Mouse (Mus musculus) left cerebral cortex, adult 8-10 months (tissue): Measurements from ENCODE around the gene Vamp5. TPM values are rescaled to one million over a fixed set of nuclear protein-coding genes. Genes with fewer than 3 reads are reported as not detected.

ENCODE experiments used
- DNase-seq, 2 experiments: peaks; one replicate each; pipeline ENCODE4 v3.0.0; 2022; ENCODE audit warnings: low spot score in 2 of 2
- total RNA-seq, 4 experiments: library from RNA; stranded (reverse); gene quantifications; 2 replicates each; pipeline ENCODE4 v1.2.4; 2022

Gene Vamp5
- total RNA-seq: 1 to 10 TPM; 4.4 to 8.6 (median 6.9) TPM

DNA sequence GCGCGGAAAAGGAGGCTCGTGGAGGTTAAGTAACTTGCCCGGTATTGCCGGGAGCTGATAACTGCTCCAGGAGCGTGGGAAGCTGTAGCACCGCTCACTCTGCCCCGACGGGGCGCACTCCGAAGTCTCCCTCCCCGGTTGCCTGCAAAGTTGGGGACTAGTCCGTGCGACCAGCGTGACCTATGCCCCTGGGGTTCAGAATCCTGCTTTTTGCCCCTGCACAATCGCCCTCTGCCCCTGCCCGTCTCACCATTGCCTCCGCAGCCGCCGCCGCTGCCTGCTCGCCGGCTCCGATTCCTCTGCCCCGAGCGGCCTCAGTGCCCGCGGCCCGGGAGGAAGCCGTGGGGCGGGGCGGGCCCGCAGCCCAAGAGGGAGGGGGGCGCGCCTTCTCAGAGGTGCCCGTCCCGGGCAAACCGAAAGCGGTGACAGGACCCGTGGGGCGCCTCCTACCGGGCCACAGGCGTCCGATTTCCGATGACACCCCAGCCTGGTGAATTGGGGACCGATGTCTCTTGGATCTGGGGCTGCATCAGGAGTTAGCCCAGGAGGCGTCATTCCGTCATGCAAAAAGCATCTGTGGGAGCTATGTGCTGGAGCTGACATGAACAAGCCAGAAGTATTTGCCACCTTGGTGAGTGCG is at the start of gene Vamp5:
Gene Vamp5, minus strand, starts transcription at position 338 of the 640 bp plus-strand sequence.
- DNase-seq: peak in 1 of 2 experiments; percentile 36

DNA sequence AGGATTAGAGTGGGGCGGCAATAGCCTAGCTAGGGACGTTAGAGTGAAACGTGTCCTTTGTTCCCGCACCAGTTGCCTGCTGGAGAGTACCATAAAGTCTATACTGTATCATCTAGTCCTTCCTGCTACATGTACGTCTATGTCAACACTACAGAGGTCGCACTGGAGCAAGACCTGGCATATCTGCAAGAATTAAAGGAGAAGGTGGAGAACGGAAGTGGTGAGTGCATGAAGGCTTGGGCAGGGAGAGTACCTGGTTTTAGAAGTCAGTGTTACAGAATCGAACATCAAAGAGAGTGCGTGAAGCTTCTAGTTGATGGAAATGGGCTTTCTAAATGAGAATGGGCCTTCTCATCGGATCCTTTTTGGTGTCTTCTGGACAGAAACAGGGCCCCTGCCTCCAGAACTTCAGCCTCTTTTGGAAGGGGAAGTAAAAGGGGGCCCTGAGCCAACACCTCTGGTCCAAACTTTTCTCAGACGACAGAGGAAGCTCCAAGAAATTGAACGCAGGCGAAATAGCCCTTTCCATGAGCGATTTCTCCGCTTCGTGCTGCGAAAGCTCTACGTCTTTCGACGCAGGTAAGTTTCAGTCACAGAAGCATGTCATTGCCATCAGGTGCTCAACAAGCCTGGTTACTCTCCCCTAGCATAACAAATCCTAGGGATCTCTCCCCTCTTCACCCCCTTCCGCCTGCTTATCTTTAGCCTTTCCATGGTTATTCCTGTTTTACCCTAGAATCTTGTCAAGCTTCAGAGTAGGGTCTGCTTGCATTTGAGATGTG is 49.0 kb upstream of the Vamp5 start:
- no peak for DNase-seq

DNA sequence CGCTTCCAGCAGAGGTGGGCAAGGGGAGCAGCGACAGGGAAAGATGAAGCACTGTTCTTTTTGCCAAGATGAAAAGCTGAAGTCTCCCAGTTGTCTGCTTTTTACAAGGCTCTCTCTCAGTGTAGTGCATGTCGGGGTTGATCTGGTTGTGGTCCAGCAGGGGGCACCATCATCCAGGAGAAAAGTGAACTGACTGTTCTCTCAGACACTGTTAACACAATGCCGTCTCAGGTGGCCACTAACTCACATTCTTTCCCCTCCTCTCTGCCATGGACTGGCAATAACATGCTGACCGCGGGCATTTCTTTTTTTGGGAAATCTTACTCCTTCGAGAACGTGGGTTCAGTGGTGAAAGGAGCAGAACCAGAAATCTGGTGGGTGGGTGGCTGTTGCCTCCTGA is 47.8 kb upstream of the Vamp5 start:
- DNase-seq: peak in 1 of 2 experiments; percentile 56

DNA sequence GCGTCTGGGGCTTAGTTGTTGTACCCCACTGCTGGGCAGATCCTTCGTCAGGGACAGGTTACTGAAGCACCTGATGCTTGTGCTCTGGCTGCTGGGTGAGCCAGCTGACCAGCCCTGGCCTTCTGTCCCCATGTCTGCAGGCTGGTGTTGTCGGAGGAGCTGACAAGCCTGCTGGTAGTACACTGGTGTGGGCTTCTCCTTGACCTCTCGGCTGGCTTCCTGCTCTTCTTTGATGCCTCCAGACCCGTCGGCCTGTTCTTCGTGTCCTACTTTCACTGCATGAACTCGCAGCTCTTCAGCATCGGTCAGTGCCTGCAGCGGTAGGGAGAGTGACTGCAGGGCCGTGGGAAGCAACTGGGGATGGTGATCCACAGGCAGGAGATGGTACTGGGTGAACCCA is 45.4 kb upstream of the Vamp5 start:
- no peak for DNase-seq

DNA sequence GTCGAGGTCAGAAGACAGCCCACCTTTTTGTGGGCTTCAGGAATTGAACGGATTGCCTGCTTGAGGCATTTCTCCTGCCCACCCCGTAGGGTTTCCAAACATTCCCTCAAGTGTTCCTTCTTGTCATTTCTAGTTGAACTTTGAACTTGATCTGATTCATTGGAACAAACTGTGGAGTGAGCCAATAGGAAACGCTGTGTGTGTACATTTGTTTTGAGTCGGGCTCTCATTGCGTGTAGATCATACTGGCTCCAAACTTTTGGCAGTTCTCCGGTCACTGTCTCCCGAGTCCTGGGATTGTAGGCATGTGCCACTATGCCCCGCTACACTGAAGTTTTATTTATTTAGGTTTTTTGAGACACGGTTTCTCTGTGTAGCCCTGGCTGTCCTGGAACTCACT is 40.6 kb upstream of the Vamp5 start:
- no peak for DNase-seq

DNA sequence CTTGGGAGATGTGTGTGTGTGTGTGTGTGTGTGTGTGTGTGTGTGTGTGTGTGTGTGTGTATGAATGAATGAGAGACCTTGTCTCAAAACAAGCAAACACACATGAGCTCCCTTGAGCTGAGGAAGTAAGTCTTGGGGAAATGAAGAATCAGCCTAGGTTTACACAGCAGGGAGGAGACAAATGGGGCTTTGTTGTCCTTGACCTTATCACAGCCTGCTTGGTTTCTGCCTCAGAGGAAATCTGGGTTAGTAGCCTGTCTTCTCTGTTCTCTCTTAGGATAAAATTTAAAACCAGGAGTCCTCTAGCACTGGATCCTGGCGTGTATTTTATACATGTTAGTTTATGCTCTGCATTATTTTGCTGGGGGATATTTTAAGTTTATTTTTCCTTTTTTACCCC is 39.5 kb upstream of the Vamp5 start:
- DNase-seq: no peak

DNA sequence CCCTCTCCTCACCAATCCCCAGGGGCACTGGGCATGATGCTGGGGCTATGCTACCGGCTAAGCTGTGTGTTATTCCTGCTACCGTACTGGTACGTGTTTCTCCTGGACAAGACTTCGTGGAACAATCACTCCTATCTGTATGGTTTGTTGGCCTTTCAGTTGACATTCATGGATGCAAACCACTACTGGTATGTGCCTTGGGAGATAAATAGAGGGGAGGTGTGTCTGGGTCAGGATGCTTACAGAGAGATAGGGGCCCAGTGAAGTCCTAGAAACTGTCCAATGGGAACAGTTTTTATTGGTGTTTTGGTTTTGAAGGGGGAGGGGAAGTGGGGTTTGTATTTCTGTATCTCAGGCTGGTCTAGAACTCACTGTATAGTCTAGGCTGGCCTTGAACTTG is 38.0 kb upstream of the Vamp5 start:
- no peak for DNase-seq

DNA sequence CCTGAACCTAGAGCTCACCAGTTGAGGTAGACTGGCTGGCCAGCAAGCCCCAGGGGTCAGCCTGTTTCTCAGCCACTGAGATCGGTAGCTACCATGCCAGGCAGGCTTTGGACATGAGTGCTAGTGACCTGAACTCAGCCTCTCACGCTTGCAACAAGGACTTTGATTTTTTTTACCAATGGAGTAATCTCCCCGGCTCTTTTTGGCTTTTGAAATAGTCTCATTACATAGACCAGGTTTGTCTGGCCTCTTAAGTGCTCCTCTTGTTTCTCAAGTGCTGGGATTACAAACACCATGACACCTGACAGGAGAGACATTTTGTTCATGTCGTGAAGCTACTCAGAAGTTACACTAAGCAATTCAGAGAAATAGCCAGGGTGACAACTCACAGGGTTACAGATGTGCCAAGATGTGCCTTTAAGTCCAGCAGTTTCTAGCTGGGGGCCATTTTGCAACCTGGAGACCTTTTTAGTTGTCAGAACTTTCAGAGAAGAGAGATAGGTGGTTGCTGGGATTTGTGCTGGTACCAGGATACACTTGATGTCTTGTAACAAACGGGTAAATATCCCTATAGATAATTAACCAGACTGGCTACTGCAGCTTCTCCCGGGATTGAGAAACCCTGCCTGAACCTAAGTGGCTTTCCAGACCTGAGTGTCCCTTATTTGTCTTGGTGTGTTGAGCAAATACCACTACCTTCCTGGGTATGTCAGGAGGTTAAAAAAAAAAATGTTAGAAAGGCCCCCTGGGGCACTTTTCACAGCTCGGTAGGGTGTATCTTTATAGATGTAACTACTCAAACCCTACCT is 35.9 kb upstream of the Vamp5 start:
- DNase-seq: no peak

DNA sequence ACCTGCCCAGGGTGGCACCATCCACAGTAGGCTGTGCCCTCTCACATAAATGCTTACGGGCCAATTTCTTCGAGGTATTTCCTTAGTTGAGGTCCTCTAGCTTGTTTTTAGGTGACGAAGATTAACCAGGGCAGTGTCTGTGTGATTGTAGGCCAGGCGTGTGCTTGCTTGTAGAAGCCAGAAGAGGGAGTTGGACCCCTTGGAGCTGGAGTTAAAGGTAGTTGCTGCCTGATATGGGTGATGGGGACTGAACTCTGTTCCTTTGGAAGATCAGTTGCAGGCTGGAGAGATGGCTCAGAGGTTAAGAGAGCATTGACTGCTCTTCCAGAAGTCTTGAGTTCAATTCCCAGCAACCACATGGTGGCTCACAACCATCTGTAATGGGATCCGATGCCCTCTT is 34.9 kb upstream of the Vamp5 start:
- no peak for DNase-seq

DNA sequence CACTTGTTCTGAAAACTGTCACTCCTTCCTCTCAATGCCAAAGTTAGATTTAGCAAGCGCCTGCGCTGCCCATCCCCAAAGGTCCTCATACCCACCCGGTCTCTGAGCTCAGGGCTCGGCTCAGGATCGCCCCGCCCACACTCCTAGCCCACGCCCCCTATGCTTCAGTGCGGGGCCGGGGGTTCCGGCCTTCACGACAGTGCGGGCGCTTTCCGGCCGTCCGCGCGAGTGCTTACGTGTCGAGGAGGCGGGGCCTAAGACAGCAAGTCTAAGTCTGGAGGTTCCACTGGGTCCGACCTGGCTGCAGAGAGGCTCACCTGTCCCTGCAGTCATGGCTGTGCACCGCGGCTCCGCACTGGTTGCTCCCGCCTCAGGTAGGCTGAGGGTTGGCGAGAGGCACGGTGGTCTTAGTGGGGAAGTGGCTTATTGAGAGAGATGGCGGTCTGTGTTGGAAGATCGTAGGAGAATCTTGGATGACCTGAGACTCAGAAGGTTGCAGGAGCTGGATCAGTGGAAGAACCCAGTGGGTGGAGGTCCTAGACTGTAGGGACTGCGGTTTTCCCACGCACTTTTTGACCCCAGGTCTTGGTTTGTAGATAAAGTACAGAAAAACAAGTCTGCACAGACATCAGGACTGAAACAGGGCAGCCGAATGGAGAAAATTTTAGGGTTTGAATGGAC is 33.9 kb upstream of the Vamp5 start, which contains the start of gene Ggcx:
Gene Ggcx, plus strand, starts transcription at position 233 of the 681 bp plus-strand sequence.
- peak; percentile 85 to 90 for DNase-seq

DNA sequence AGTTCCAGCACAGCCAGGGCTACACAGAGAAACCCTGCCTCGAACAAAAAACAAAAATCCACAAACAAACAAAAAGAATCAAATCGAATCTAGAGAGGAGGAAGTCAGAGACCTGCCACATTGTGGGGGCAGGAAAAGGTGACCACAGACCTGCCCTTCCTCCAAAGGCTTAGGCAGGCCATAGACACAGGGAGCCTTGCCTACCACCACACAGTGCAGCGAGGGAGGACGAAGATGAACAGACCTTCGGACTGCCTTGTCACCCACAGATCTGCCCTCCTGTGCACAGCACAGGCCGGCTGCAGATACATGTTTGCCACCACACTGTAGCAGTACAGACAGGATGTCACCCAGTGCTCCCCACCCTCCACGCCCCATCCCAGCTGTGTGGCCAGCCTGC is 30.2 kb upstream of the Vamp5 start:
- no peak for DNase-seq

DNA sequence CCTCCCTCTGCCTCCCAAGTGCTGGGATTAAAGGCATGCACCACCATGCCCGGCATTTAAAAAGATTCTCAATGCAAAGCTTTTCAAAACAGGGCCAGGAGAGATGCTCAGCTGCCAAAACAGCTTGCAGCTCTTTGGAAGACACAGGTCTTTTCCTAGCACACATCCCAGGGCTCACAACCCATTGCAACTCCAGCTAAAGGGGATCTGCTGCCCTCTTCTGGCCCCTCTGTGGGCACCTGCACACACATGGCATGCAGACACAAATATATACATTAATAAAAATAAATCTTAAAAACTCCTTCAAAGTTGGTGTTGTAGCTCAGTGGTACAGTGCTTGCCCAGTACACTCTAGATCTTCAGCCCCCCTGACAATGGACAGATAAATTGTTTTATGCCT is 29.7 kb upstream of the Vamp5 start:
- no peak for DNase-seq

DNA sequence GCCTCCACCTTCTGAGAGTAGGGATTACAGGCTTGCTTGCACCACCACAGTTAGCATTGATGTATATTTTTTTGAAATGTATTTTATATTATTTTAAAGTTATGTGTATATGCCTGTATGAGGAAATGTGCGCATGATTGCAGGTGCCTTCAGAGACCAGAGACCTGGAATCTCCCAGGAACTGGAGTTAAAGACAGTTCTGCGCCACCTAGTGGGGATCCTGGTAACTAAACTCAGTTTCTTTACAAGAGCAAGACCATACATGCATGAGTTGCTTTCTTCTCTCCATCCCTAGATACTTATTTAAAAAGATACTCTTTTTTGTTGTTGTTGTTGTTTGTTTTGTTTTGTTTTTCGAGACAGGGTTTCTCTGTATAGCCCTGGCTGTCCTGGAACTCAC is 29.3 kb upstream of the Vamp5 start:
- DNase-seq: no peak

DNA sequence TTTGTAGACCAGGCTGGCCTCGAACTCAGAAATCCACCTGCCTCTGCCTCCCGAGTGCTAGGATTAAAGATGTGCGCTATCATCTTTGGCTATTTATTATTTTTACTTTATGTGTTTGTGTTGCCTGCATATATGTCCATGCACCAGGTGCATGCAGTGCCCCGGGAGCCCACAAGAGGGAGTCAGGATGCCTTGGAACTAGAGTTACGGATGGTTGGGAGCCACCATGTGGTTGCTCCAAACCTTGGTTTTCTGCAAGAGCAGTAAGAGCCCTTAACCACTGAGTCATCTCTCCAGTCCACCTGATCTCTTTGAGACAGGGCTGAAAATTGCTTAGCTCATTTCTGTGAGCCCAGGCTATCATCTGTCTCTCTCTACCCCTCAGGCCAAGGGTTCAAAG is 26.9 kb upstream of the Vamp5 start:
- peak; percentile 62 to 72 for DNase-seq

DNA sequence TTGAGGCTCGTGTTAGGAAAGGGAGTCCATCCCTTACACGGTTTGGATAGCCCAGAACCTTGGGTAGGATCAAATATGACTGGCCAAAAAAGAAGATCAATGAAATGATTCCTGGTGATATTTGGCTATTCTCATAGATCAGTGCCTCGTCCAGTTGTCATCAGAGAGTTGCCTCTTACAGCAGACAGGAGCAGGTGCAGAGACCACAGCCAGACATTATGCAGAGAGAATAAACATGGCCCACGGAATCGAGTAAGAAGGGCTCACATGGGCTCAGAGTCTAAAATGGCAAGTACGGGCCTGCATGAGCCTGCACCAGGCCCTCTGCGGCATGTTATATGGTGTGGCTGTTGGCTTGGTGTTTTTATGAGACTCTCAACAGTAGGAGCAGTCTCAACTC is 25.1 kb upstream of the Vamp5 start:
- no peak for DNase-seq

DNA sequence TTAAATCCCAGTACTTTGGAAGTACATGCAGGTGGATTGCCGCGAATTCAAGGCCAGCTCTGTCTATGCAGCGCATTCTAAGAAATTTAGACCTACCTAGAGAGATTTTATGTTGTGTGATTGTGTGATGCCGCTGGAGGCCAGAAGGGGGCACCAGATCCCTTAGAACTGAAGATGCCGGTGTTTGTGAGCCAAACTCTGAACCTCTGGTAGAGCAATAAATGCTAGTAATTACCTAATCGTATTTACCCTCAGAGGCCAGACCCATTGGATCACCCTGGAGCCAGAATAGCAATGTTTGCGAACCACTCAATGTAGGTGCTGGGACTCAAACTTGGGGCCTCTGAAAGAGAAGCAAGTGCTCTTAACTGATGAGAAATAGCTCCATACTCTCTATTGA is 21.6 kb upstream of the Vamp5 start:
- peak; percentile 33 to 76 for DNase-seq

DNA sequence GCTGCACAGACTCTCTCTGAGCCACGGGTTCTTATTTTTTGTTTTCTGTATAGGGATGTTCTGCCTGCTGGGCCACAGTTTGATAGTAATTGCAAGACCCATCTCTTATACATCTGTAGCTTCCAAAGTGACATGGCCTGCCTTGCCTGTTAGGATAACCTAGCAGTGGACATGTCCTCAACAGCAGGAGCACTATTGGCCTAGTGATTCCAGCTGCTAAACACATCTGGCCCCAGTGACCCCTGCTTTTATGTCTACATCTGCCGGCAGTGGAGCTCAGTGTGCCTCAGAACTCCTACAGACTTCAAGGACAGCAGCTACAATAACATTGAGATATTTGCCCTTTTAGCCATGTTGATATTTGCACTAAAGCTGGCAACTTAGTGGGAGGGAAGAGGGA is 19.7 kb upstream of the Vamp5 start:
- DNase-seq: no peak

DNA sequence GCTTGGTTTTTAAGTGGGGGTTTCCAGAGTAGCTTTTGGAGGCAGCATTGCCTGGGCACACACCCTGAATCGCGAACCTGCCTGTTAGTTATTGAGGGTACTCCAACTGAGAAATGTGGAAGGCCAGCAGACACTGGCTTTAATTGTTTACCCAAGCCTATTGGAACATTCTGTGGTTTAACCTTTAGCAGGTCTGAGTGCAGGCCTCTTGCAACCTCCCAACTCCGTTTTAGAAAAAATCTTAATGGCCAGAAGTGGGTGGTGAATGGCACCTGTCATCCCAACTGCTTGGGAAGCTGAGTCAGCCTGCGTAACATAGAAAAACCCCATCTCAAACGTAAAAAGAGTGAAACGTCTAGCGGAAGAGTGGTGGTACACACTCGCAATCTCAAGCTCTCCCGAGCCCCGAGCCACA is 16.6 kb upstream of the Vamp5 start:
- DNase-seq: no peak

DNA sequence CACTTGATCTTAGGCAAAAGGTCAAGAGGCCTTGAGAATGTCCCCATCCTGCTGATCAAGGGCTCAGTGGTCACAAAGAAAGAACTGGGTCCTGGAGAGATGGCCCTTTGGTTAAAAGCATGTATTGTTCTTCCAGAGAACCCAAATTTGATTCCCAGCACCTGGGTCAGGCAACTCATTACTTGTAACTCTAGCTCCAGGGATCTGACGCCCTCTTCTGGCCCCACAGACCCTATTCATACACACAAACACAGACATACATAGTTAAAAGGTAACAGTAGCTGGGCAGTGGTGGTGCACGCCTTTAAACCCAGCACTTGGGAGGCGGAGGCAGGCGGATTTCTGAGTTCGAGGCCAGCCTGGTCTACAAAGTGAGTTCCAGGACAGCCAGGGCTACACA is 12.1 kb upstream of the Vamp5 start:
- DNase-seq: no peak

DNA sequence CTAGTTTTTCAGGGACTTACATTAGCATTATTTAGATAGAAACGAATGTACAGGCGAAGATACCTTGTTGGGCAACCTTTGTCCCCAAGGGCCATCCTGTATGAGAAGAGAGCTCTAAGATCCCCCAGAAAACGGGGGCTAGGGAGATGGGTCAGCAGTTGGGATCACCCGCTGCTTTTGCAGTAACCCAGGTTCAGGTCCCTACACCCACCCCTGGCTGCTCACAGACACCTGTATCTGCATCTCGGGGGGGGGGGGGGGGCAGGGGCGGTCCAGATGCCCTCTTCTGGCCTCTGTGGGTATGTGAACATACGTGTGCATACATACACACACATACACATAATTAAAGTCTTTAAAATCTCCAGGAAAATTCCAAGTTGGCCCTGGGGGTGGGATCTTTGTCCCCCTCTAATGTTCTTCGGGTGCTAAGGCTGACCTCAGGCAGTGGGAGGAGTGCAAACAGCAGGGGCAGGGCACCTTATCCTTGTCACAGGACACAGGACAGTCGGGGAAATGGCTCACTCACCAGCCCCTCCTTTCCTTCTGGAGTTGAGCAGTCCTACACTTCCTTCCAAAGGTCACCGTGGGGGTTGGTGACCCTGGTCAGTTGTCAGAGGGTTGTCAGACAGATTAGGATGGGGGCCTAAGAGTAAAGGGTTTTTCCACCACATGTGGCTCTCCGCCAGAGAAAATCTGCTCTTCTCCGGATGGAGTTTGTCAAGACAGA is 10.7 kb upstream of the Vamp5 start:
- DNase-seq: no peak
